Mouse (Mus musculus) thymus, adult 2 months (tissue): ENCODE data around the gene Tuba8. TPM values are rescaled to one million over a fixed set of nuclear protein-coding genes. Genes with fewer than 3 reads are reported as not detected.

Source experiments
- DNase-seq: peaks from one replicate; pipeline ENCODE4 v3.0.0; 2021
- H3K27ac ChIP-seq: fragments of 200-500 bp; 2 replicates; pipeline ENCODE4 v1.5.1; 2012; ENCODE audit warnings: low read length, control low read depth; ENCODE audit not compliant: control insufficient read depth, insufficient read depth
- H3K27me3 ChIP-seq: fragments of 200-500 bp; 2 replicates; pipeline ENCODE4 v1.6.1; 2012; ENCODE audit warnings: mild to moderate bottlenecking, low read length, moderate library complexity, mixed read lengths; ENCODE audit not compliant: control insufficient read depth, insufficient read depth
- H3K36me3 ChIP-seq: fragments of 200-500 bp; 2 replicates; pipeline ENCODE4 v1.6.1; 2012; ENCODE audit warnings: mild to moderate bottlenecking, low read length, moderate library complexity; ENCODE audit not compliant: control insufficient read depth, insufficient read depth
- H3K4me1 ChIP-seq: fragments of 200-500 bp; replicated peaks from 2 replicates; pipeline ENCODE4 v1.6.1; 2012; ENCODE audit warnings: low read length; ENCODE audit not compliant: control insufficient read depth, insufficient read depth
- H3K4me3 ChIP-seq: fragments of 200-500 bp; 2 replicates; pipeline ENCODE4 v1.5.1; 2012; ENCODE audit warnings: mild to moderate bottlenecking, low read length, control low read depth, moderate library complexity; ENCODE audit not compliant: control insufficient read depth, insufficient read depth
- CTCF ChIP-seq: fragments of 200-500 bp; IDR thresholded peaks from 2 replicates; pipeline ENCODE4 v1.5.1; 2012; ENCODE audit warnings: mild to moderate bottlenecking, control low read depth, low read length, moderate library complexity, borderline replicate concordance; ENCODE audit not compliant: control insufficient read depth, poor library complexity, insufficient read depth; ENCODE audit errors: extremely low read depth
- POLR2A ChIP-seq: fragments of 200-500 bp; IDR thresholded peaks from 2 replicates; pipeline ENCODE4 v1.6.1; 2012; ENCODE audit warnings: mild to moderate bottlenecking, low read length, control low read depth, moderate library complexity; ENCODE audit not compliant: control insufficient read depth, poor library complexity, insufficient read depth; ENCODE audit errors: extremely low read depth
- WGBS: fragments of 180-500 bp; shearing (Covaris S2); methylation state at CpG from one replicate; pipeline ENCODE4 v1.1.7; 2018; 5-methylcytosine and 5-hydroxymethylcytosine counted together
- polyA plus RNA-seq: library from polyadenylated mRNA; depleted of rRNA; stranded (reverse); fragments of >200 nt; gene quantifications from 2 replicates; pipeline ENCODE4 v1.2.3, GENCODE M21; 2012

Gene Tuba8
- polyA plus RNA-seq, 1 experiment, result 4.3 TPM

DNA sequence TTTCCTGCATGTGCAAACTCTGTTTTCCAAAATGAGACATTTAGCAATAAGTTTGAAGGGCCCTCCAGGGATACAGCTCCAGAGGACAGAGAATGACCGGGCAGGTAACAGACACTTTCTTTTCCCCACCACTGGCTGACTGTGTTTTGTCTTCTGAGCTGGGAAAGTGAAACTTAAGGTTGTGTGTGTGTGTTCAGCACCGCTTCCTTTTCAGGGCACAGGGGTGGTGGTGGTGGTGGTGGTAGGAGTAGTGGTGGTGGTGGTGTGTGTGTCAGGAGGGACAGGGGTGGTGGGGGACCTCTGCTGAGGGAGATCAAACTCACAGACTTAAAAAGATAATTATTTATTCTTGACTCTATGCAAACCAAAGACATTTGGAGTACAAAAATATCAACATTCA lies 31.3 kb downstream of the Tuba8 start:
- peak; percentile 39 for DNase-seq
- H3K27me3 ChIP-seq, result no peaks in the 10 kb centered on the region
- H3K27ac ChIP-seq, result peak overlapping the region; percentile 39; the same call in 1 of the 2 replicates
- H3K4me3 ChIP-seq, result no peak overlapping the region
- WGBS, result 10% methylated on average over 2 of the region's 2 CpGs
- peaks cover 30% of the 10 kb centered on the region for H3K4me1 ChIP-seq
- H3K36me3 ChIP-seq, result no peaks in the 10 kb centered on the region
- TF ChIP-seq POLR2A, result no peak
- TF ChIP-seq CTCF, result no peak

DNA sequence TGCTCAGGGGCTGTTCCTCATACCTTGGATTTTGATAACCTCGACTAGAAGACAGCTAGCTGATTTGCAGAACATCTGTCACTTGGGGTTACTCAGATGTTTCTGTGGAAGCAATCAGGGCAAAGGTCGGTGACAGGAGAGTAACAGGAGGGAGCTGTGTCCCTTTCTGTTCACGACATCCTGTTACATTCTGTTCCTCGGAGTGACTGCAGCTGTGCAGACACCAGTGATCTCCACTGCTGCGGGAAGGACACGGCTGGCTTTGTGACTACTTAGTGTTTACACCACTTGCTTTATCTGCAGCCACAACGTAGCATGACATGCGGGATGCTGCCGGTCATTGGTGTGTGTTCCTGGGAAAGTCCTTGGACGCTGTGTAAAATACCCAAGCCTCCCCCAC lies 32.7 kb downstream of the Tuba8 start:
- H3K4me1 ChIP-seq, result peaks cover 33% of the 10 kb centered on the region
- peak; percentile 52 for DNase-seq
- WGBS, result 17% methylated on average over 10 of the region's 10 CpGs

DNA sequence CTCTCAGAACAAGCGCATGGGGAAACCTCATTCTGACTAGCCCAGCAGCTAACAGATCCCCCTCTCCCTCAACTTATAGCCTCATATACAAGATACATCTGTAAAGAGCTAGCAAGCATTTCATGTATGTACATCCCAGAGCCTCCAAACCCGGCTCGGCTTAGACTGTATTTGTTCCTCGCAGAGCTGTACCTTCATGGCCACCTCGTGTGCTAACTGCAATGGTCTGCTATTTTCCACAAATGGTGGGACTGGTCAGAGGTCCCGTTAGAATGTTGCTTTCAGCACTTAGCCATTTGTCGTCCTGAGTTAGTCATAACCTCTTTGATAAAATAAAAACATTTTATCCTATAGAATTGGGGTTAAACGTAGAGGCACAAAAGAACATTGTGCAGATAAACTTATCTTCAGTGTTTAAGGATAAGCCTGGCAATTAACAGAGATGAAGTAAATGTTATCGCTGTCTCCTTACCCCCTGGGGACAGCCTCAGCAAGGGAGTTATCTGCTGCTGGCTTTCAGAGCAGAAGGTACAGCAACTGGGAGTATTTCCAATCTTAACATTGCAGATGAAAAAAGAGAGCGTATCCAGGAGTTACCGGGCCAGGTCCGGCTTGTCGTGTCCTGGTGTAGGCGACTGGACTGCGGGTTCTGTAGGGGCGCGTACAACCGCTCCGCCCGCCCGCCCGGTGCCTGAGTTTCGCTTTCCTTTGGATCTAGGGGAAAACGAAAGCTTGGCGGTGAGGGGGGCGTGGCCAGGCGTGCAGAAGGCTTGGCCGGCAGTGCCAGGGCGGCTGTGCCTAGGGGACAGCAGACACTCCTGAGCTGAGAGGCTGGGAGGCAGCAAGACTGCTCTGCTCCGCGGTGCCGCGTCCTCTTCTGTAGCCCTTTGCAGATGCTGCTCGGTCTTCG lies 34.9 kb downstream of the Tuba8 start, which contains the start of gene Usp18:
TSS of gene Usp18 (plus strand) at position 780 of the 910 bp plus-strand sequence.
- peak within 1 kb of the TSS; percentile 49; the same call in 1 of the 2 replicates for H3K27ac ChIP-seq
- peaks cover 33% of the 10 kb centered on the region for H3K4me1 ChIP-seq
- no peaks in the 10 kb centered on the region for H3K36me3 ChIP-seq
- 2% methylated on average over 35 of the region's 35 CpGs for WGBS
- H3K27me3 ChIP-seq, result no peaks in the 10 kb centered on the region
- DNase-seq, result peak; percentile 90
- TF ChIP-seq POLR2A (no peak; the same call in none of the 2 replicates), CTCF (peak; percentile 40; the same call in 1 of the 2 replicates)
- H3K4me3 ChIP-seq, result peak within 1 kb of the TSS; percentile 66

More for the DNA sequence above, 32.7 kb downstream of the Tuba8 start:
- Histone ChIP-seq H3K27ac (peak overlapping the region; percentile 36), H3K4me3 (no peak overlapping the region), H3K36me3 (no peaks in the 10 kb centered on the region), H3K27me3 (no peaks in the 10 kb centered on the region)
- TF ChIP-seq POLR2A, result no peak
- TF ChIP-seq CTCF, result no peak

DNA sequence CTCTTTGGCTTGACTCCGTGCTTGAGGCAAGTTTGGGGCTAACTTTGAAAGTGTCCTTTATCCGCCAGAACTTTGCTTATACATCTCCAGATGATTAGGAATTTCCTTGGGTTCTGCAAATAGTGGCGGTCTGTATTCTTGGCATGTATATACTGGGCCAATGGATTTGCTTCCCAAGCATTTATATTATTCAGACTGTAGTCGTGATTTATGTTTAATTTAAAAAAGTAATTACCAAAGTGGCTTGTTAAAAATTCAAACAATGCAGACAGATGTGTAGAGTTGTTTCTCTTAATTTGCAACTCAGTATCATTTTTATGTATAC lies 35.5 kb downstream of the Tuba8 start:
- H3K27me3 ChIP-seq, result no peaks in the 10 kb centered on the region
- no peak for DNase-seq
- TF ChIP-seq CTCF, result no peak
- 16% methylated on average over 4 of the region's 4 CpGs for WGBS
- H3K4me1 ChIP-seq, result peaks cover 34% of the 10 kb centered on the region
- peak overlapping the region; percentile 66 for H3K4me3 ChIP-seq
- no peak overlapping the region for H3K27ac ChIP-seq
- H3K36me3 ChIP-seq, result no peaks in the 10 kb centered on the region

DNA sequence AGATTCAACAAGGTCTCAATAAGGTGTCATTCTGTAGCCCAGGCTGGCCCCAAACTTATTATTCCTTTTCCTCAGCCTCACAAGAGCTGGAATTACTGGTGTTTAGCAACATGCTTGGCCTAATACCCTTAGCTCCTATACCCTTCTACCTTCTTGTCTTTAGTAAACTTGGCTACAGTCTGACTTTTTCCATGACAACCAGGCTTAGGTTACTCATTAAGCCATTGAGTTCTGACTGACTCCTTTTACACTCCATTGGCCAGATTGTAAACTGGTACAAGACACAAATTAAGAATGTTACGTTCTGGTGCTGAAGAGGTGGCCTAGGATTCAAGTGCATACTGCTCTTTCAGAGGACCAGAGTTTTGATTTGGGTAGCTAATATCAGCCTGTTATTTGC lies 39.9 kb downstream of the Tuba8 start:
- DNase-seq, result no peak
- no peaks in the 10 kb centered on the region for H3K36me3 ChIP-seq

DNA sequence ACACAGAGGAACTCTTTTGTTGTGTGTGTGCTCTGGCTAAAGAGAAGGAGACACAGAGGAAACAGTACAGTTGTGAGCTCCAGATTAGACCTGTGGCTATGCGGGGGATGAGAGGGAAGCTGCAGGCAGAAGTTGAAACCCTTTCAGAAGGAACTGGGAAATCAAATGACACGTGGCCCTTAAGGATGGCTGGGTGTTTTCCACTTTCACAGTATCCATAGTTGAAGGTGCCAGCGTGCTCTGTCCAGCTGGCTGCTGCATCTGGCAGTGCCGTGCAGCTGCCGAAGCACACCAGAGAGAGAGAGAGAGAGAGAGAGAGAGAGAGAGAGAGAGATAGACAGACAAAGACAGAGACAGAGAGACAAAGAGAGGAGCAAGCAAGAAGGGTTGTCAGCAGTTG lies 40.8 kb downstream of the Tuba8 start:
- Histone ChIP-seq H3K27me3 (no peaks in the 10 kb centered on the region), H3K4me1 (peaks cover 25% of the 10 kb centered on the region), H3K36me3 (no peaks in the 10 kb centered on the region), H3K4me3 (no peak overlapping the region), H3K27ac (no peak overlapping the region)
- WGBS, result 11% methylated on average over 5 of the region's 5 CpGs
- TF ChIP-seq POLR2A, result no peak
- TF ChIP-seq CTCF, result no peak
- no peak for DNase-seq

More for the DNA sequence above, 39.9 kb downstream of the Tuba8 start:
- TF ChIP-seq POLR2A (no peak), CTCF (no peak)
- H3K27me3 ChIP-seq, result no peaks in the 10 kb centered on the region
- WGBS, result 94% methylated on average over 1 of the region's 1 CpGs
- H3K27ac ChIP-seq, result no peak overlapping the region
- no peak overlapping the region for H3K4me3 ChIP-seq
- peaks cover 25% of the 10 kb centered on the region for H3K4me1 ChIP-seq
